Mouse (Mus musculus): ENCODE measurements at regions not wholly inside any gene's neighbourhood (a gene's known extent, or its start where the extent isn't known, plus 50 kb on each side); places are given as distances from the start of the nearest gene placed in this dataset.

- peak; percentile 41; the same call in 1 of the 2 replicates for ATAC-seq (ENCODE audit: low read depth)
- Histone ChIP-seq H3K4me1 (ENCODE audit: control insufficient read depth, insufficient read depth, low read length) (no peaks in the 10 kb centered on the region), H3K9me3 (ENCODE audit: control insufficient read depth, low read length) (no peaks in the 10 kb centered on the region), H3K4me2 (ENCODE audit: low read depth, low read length) (no peak overlapping the region), H3K27ac (replicated peaks; ENCODE audit: low read depth, low read length) (no peak overlapping the region), H3K9ac (ENCODE audit: low read depth, low read length) (no peak overlapping the region), H3K36me3 (ENCODE audit: control insufficient read depth, insufficient read depth, low read length) (no peaks in the 10 kb centered on the region), H3K4me3 (ENCODE audit: low read depth, low read length) (no peak overlapping the region), H3K27me3 (replicated peaks; ENCODE audit: control insufficient read depth, insufficient read depth, low read length) (no peaks in the 10 kb centered on the region)
- 68% methylated on average over 8 of the region's 8 CpGs for WGBS
- peak; percentile 41 for DNase-seq (ENCODE audit: low spot score)
Measured at GRCm38 (mm10) chr14:36731095-36731494, 237.5 kb downstream of the Ccser2 start.

GRCm38 (mm10) chr14:36726092-36726491 is 242.5 kb downstream of the Ccser2 start:
- no peaks in the 10 kb centered on the region for H3K27me3 ChIP-seq (replicated peaks; ENCODE audit: control insufficient read depth, insufficient read depth, low read length)
- H3K9me3 ChIP-seq (ENCODE audit: control insufficient read depth, low read length) = no peaks in the 10 kb centered on the region
- no peak overlapping the region for H3K27ac ChIP-seq (replicated peaks; ENCODE audit: low read depth, low read length)
- H3K4me1 ChIP-seq (ENCODE audit: control insufficient read depth, insufficient read depth, low read length) = no peaks in the 10 kb centered on the region
- H3K36me3 ChIP-seq (ENCODE audit: control insufficient read depth, insufficient read depth, low read length) = no peaks in the 10 kb centered on the region
- WGBS = 83% methylated on average over 6 of the region's 6 CpGs
- H3K9ac ChIP-seq (ENCODE audit: low read depth, low read length) = no peak overlapping the region
- ATAC-seq (ENCODE audit: low read depth) (no peak), DNase-seq (ENCODE audit: low spot score) (no peak)
- no peak overlapping the region for H3K4me3 ChIP-seq (ENCODE audit: low read depth, low read length)
- no peak overlapping the region for H3K4me2 ChIP-seq (ENCODE audit: low read depth, low read length)

DNA sequence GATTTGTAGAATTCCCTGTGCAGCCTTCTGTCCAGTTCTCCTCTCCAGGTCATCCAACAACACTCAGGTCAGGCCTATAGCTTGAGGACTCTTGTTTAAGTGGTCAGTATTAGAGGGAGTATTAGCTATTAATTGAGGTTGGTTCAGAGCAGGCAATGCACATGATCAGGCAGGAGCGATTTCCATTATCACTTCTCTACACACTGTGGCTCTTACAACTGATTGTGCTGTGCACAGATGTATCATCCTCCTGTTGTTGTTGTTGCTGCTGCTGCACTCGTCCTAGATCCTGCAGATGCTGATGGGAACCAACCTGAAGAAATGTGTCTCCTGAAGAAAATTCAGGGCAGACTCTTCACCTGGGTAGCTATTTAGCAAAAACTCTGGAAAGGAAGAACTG is 252.9 kb downstream of the Ccser2 start:
- Histone ChIP-seq H3K36me3 (ENCODE audit: control insufficient read depth, insufficient read depth, low read length) (no peaks in the 10 kb centered on the region), H3K27me3 (replicated peaks; ENCODE audit: control insufficient read depth, insufficient read depth, low read length) (no peaks in the 10 kb centered on the region), H3K4me2 (ENCODE audit: low read depth, low read length) (no peak overlapping the region), H3K9ac (ENCODE audit: low read depth, low read length) (no peak overlapping the region), H3K4me1 (ENCODE audit: control insufficient read depth, insufficient read depth, low read length) (no peaks in the 10 kb centered on the region), H3K27ac (replicated peaks; ENCODE audit: low read depth, low read length) (no peak overlapping the region), H3K9me3 (ENCODE audit: control insufficient read depth, low read length) (no peaks in the 10 kb centered on the region), H3K4me3 (ENCODE audit: low read depth, low read length) (no peak overlapping the region)
- ATAC-seq (ENCODE audit: low read depth) = no peak
- 71% methylated on average over 2 of the region's 2 CpGs for WGBS
- no peak for DNase-seq (ENCODE audit: low spot score)

GRCm38 (mm10) chr14:36696993-36697392 is 271.6 kb downstream of the Ccser2 start:
- Histone ChIP-seq H3K4me1 (ENCODE audit: control insufficient read depth, insufficient read depth, low read length) (no peaks in the 10 kb centered on the region), H3K9ac (ENCODE audit: low read depth, low read length) (no peak overlapping the region)
- no peak for ATAC-seq (ENCODE audit: low read depth)

GRCm38 (mm10) chr14:36691958-36692357 is 276.6 kb downstream of the Ccser2 start:
- Histone ChIP-seq H3K9ac (ENCODE audit: low read depth, low read length) (no peak overlapping the region), H3K27me3 (replicated peaks; ENCODE audit: control insufficient read depth, insufficient read depth, low read length) (no peaks in the 10 kb centered on the region), H3K36me3 (ENCODE audit: control insufficient read depth, insufficient read depth, low read length) (no peaks in the 10 kb centered on the region), H3K4me1 (ENCODE audit: control insufficient read depth, insufficient read depth, low read length) (no peaks in the 10 kb centered on the region), H3K9me3 (ENCODE audit: control insufficient read depth, low read length) (no peaks in the 10 kb centered on the region), H3K4me3 (ENCODE audit: low read depth, low read length) (no peak overlapping the region), H3K27ac (replicated peaks; ENCODE audit: low read depth, low read length) (no peak overlapping the region), H3K4me2 (ENCODE audit: low read depth, low read length) (no peak overlapping the region)
- no peak for ATAC-seq (ENCODE audit: low read depth)
- no peak for DNase-seq (ENCODE audit: low spot score)

More at GRCm38 (mm10) chr14:36696993-36697392, 271.6 kb downstream of the Ccser2 start:
- Histone ChIP-seq H3K4me2 (ENCODE audit: low read depth, low read length) (no peak overlapping the region), H3K4me3 (ENCODE audit: low read depth, low read length) (no peak overlapping the region), H3K36me3 (ENCODE audit: control insufficient read depth, insufficient read depth, low read length) (no peaks in the 10 kb centered on the region), H3K9me3 (ENCODE audit: control insufficient read depth, low read length) (no peaks in the 10 kb centered on the region), H3K27me3 (replicated peaks; ENCODE audit: control insufficient read depth, insufficient read depth, low read length) (no peaks in the 10 kb centered on the region), H3K27ac (replicated peaks; ENCODE audit: low read depth, low read length) (no peak overlapping the region)
- WGBS = 78% methylated on average over 4 of the region's 4 CpGs
- DNase-seq (ENCODE audit: low spot score) = no peak

GRCm38 (mm10) chr14:36691018-36691417 is 277.6 kb downstream of the Ccser2 start:
- no peaks in the 10 kb centered on the region for H3K4me1 ChIP-seq (ENCODE audit: control insufficient read depth, insufficient read depth, low read length)
- WGBS = 65% methylated on average over 2 of the region's 2 CpGs
- H3K27me3 ChIP-seq (replicated peaks; ENCODE audit: control insufficient read depth, insufficient read depth, low read length) = no peaks in the 10 kb centered on the region
- DNase-seq (ENCODE audit: low spot score) (no peak), ATAC-seq (ENCODE audit: low read depth) (no peak)
- H3K27ac ChIP-seq (replicated peaks; ENCODE audit: low read depth, low read length) = no peak overlapping the region
- no peak overlapping the region for H3K4me3 ChIP-seq (ENCODE audit: low read depth, low read length)
- H3K36me3 ChIP-seq (ENCODE audit: control insufficient read depth, insufficient read depth, low read length) = no peaks in the 10 kb centered on the region
- H3K9ac ChIP-seq (ENCODE audit: low read depth, low read length) = no peak overlapping the region
- no peaks in the 10 kb centered on the region for H3K9me3 ChIP-seq (ENCODE audit: control insufficient read depth, low read length)
- H3K4me2 ChIP-seq (ENCODE audit: low read depth, low read length) = no peak overlapping the region

DNA sequence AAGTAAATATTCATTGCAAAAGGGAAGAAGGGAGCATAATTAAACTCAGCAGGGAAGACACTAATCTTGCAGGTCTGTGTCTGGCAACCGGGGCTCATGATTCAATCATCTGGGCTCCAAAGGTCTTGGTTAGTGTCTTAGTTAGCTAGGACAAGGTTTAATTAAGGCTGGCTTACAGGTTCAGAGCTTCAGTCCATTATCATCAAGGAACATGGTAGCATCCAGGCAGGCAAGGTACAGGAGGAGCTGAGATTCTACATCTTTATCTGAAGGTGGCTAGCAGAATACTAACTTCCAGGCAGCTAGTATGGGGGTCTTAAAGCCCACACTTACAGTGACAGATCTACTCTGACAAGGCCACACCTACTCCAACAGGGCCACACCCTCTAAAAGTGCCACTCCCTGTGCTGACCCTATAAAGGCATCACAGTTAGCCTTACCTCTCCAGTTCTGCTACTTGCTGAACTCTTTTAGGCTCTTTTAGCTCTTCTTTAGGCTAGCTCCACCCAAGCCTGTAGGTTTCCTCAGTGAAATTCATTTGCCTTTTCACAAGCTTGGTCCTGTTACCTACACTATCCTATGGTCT is 309.8 kb downstream of the Ccser2 start:
- Histone ChIP-seq H3K36me3 (ENCODE audit: control insufficient read depth, insufficient read depth, low read length) (no peaks in the 10 kb centered on the region), H3K4me1 (ENCODE audit: control insufficient read depth, insufficient read depth, low read length) (no peaks in the 10 kb centered on the region), H3K27me3 (replicated peaks; ENCODE audit: control insufficient read depth, insufficient read depth, low read length) (no peaks in the 10 kb centered on the region), H3K4me3 (ENCODE audit: low read depth, low read length) (no peak overlapping the region), H3K9me3 (ENCODE audit: control insufficient read depth, low read length) (no peaks in the 10 kb centered on the region), H3K9ac (ENCODE audit: low read depth, low read length) (no peak overlapping the region), H3K27ac (replicated peaks; ENCODE audit: low read depth, low read length) (no peak overlapping the region), H3K4me2 (ENCODE audit: low read depth, low read length) (no peak overlapping the region)
- ATAC-seq (ENCODE audit: low read depth) (no peak), DNase-seq (ENCODE audit: low spot score) (no peak)
- 83% methylated on average over 1 of the region's 1 CpGs for WGBS

DNA sequence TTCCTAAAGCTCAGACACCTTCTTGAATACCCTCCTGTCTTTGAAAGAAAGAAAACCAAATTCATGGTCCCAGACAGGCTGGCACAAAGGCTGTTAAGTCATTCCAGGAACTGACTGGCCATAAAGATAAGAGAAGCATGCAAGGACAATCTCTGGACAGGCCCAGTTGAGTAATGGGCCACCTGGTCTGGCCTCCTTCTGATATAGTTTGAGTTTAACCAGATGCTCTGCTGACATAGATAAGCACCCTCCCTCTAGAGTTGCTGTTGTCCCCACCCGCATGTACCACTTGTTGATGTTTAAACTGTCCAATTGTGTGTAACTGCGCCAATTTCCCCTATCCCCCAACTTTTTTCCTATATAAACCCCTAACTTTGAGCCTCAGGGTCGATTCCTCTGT is 310.4 kb downstream of the Ccser2 start:
- DNase-seq (ENCODE audit: low spot score) (no peak), ATAC-seq (ENCODE audit: low read depth) (no peak)
- H3K4me2 ChIP-seq (ENCODE audit: low read depth, low read length) = no peak overlapping the region
- WGBS = 85% methylated on average over 3 of the region's 3 CpGs
- H3K36me3 ChIP-seq (ENCODE audit: control insufficient read depth, insufficient read depth, low read length) = no peaks in the 10 kb centered on the region
- no peak overlapping the region for H3K9ac ChIP-seq (ENCODE audit: low read depth, low read length)
- no peaks in the 10 kb centered on the region for H3K4me1 ChIP-seq (ENCODE audit: control insufficient read depth, insufficient read depth, low read length)
- H3K27ac ChIP-seq (replicated peaks; ENCODE audit: low read depth, low read length) = no peak overlapping the region
- no peaks in the 10 kb centered on the region for H3K27me3 ChIP-seq (replicated peaks; ENCODE audit: control insufficient read depth, insufficient read depth, low read length)
- no peak overlapping the region for H3K4me3 ChIP-seq (ENCODE audit: low read depth, low read length)
- H3K9me3 ChIP-seq (ENCODE audit: control insufficient read depth, low read length) = no peaks in the 10 kb centered on the region

DNA sequence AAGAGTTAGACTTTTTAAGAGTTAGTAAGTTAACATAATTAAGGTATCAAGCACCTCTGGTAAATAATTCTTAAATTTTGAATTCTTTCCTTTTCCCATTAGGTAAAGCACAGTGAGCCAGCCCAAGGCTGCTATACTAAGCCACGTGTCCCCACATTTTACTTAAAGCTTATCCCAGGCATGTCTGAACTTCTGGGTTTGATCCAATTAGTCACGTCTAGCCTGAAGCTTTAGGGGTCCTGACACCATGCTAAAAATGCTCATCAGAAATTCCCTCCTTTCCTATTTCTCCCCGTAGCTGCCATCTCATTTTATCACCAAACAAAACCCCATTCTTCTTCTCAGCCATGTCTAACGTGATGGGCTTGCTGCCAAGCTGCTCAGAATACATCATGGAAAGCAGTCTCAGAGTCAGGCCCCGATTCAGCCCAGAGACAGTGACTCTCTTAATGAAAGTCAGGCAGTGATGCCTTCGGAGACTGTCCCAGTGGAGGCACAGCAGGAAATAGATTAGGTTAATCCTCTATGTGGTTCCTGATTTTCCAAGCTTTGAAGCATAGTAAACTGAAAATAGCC is 315.5 kb downstream of the Ccser2 start:
- 0 out of 2 replicates have a peak, but pooled peaks cover 5% of the 10 kb centered on the region for H3K4me1 ChIP-seq (ENCODE audit: control insufficient read depth, insufficient read depth, low read length)
- no peaks in the 10 kb centered on the region for H3K27me3 ChIP-seq (replicated peaks; ENCODE audit: control insufficient read depth, insufficient read depth, low read length)
- no peak overlapping the region for H3K9ac ChIP-seq (ENCODE audit: low read depth, low read length)
- peak; percentile 91 for DNase-seq (ENCODE audit: low spot score)
- no peaks in the 10 kb centered on the region for H3K36me3 ChIP-seq (ENCODE audit: control insufficient read depth, insufficient read depth, low read length)
- H3K4me2 ChIP-seq (ENCODE audit: low read depth, low read length) = no peak overlapping the region
- peak overlapping the region; percentile 34; the same call in 1 of the 2 replicates for H3K27ac ChIP-seq (replicated peaks; ENCODE audit: low read depth, low read length)
- no peaks in the 10 kb centered on the region for H3K9me3 ChIP-seq (ENCODE audit: control insufficient read depth, low read length)
- no peak overlapping the region for H3K4me3 ChIP-seq (ENCODE audit: low read depth, low read length)
- peak; percentile 86 for ATAC-seq (ENCODE audit: low read depth)
- WGBS = 2% methylated on average over 6 of the region's 6 CpGs
